Mouse (Mus musculus): ENCODE measurements at regions not wholly inside any gene's neighbourhood (a gene's known extent, or its start where the extent isn't known, plus 50 kb on each side); places are given as distances from the start of the nearest gene placed in this dataset.

DNA sequence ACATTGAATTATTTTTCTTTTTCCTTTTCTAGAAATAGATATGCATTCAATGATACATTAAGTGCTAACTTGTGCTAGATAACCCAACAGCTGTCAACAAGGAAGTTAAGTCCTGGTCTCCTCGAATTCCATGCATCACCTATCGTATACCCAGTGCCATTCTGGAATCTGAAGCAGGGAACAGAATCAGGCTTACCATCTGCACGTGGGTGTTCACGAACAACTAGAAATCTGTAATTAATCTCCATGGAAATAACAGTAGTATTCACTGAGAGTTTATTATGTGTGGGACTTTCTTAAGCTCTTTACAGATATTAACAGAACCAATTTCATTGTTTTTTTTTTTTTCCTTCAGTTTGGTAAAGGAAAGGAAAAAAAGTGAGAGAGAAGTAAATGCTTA lies 701.4 kb upstream of the Tmpo start:
- no peak for TF ChIP-seq POLR2A (IDR thresholded peaks at IDR 0.05; ENCODE audit: borderline replicate concordance, insufficient read depth, low read length)
- no peak for TF ChIP-seq CTCF (IDR thresholded peaks at IDR 0.05; ENCODE audit: borderline replicate concordance, insufficient read depth, low read depth, low read length)
